Mouse (Mus musculus): ENCODE measurements around the gene Pp2d1.

DNA sequence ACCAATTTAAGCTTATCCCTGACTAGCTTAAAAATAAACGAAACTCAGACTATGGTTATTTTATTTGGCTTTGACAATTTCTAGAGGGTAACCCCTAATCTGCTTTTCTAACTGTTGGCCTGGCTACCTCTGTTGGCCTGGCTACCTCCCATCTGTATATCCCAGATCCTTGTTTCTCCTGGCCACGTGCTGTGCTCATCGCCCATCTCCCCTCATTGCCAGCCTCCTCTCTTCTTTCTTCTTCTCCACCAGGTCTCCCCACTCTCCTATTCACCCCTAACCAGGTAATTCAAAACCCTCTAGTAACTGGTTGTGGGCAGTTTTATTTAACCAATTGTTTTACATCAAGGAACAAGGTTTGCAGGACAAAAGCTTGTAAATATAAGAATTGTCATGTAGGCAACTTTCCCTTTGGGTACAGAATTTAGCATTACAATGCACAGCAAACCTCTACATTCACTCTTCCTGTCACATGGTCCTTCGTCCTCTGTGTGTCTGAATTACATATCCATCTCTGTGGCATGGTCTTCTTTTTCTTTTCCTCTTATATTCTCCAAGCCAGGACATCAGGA lies 22.3 kb upstream of the Pp2d1 start:
- TF ChIP-seq CTCF (IDR thresholded peaks at IDR 0.05; ENCODE audit: low read depth, low read length): no peak
- TF ChIP-seq POLR2A (IDR thresholded peaks at IDR 0.05; ENCODE audit: borderline replicate concordance, low read depth, low read length): no peak
